Mouse (Mus musculus) hindbrain, embryonic 15.5 days (tissue): ENCODE measurements around the gene Ficd. TPM values are rescaled to one million over a fixed set of nuclear protein-coding genes. Genes with fewer than 3 reads are reported as not detected.

ENCODE experiments used
- ATAC-seq: fragments of 200-750 bp; cut with Nextera tagmentation; 2 replicates; pipeline ENCODE4 v1.8.0; 2017; ENCODE audit warnings: low read depth, moderate number of reproducible peaks, moderate TSS enrichment; ENCODE audit not compliant: low FRiP score
- H3K27ac ChIP-seq: fragments of 300-500 bp; sonication (generic); replicated peaks from 2 replicates; pipeline ENCODE4 v1.5.1; 2015; ENCODE audit warnings: mild to moderate bottlenecking, inconsistent platforms
- H3K27me3 ChIP-seq: fragments of 300-500 bp; sonication (generic); 2 replicates; pipeline ENCODE4 v1.6.1; 2015; ENCODE audit warnings: control low read depth, inconsistent platforms
- H3K36me3 ChIP-seq: fragments of 300-500 bp; sonication (generic); 2 replicates; pipeline ENCODE4 v1.6.1; 2015; ENCODE audit warnings: control low read depth, inconsistent platforms
- H3K4me1 ChIP-seq: fragments of 300-500 bp; sonication (generic); replicated peaks from 2 replicates; pipeline ENCODE4 v1.6.1; 2015; ENCODE audit warnings: control low read depth, inconsistent platforms
- H3K4me2 ChIP-seq: fragments of 300-500 bp; sonication (generic); 2 replicates; pipeline ENCODE4 v1.6.1; 2015; ENCODE audit warnings: moderate library complexity, mild to moderate bottlenecking, inconsistent platforms
- H3K4me3 ChIP-seq: fragments of 300-500 bp; sonication (generic); 2 replicates; pipeline ENCODE4 v1.5.1; 2015; ENCODE audit warnings: mild to moderate bottlenecking, inconsistent platforms
- H3K9ac ChIP-seq: fragments of 300-500 bp; sonication (generic); 2 replicates; pipeline ENCODE4 v1.6.1; 2015; ENCODE audit warnings: inconsistent platforms
- H3K9me3 ChIP-seq: fragments of 300-500 bp; sonication (generic); 2 replicates; pipeline ENCODE4 v1.6.1; 2016; ENCODE audit warnings: control low read depth, inconsistent platforms
- WGBS: fragments of 180-500 bp; shearing (Covaris S2); methylation state at CpG from one replicate; pipeline ENCODE4 v1.1.7; 2015; 5-methylcytosine and 5-hydroxymethylcytosine counted together
- polyA plus RNA-seq: library from polyadenylated mRNA; unstranded; fragments of >200 nt; fragmentation: Nextera tagmentation; extraction: Ambion mirVana; gene quantifications from 2 replicates; pipeline ENCODE4 v1.2.1, GENCODE M21; 2015

The Ficd gene
- 10.6 and 10.9 TPM in 2 replicates for polyA plus RNA-seq

- peak within 1 kb of the TSS; percentile 97 for H3K27ac ChIP-seq
- H3K4me3 ChIP-seq: peak within 1 kb of the TSS; percentile 63
- peaks cover 25% of the 10 kb centered on the region for H3K4me1 ChIP-seq
- H3K9me3 ChIP-seq: no peaks in the 10 kb centered on the region
- peak within 1 kb of the TSS; percentile 86 for H3K4me2 ChIP-seq
- no peaks in the 10 kb centered on the region for H3K27me3 ChIP-seq
- peaks cover 21% of the 10 kb centered on the region for H3K36me3 ChIP-seq
- ATAC-seq: peak; percentile 96
- WGBS: under 1% methylated on average over 65 of the region's 71 CpGs
- peak within 1 kb of the TSS; percentile 67 for H3K9ac ChIP-seq
Observed at GRCm38 (mm10) chr5:113735345-113736112, at the start of gene Ficd. Gene Ficd (plus strand): TSS chr5:113735803.

DNA sequence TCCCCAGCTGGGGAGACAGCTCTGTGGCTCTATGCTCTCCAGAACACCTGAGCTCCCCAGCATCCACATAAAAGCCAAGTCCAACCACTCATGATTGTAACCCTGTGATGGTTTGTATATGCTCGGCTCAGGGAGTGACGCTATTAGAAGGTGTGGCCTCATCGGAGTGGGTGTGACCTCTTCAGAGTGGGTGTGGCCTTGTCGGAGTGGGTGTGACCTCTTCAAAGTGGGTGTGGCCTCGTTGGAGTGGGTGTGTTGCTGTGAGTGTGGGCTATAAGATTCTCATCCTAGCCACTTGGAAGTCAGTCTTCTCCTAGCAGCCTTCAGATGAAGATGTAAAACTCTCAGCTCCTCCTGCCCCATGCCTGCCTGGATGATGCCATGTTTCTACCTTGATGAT is 48.1 kb upstream of the Ficd start:
- Histone ChIP-seq H3K4me1 (peaks cover 32% of the 10 kb centered on the region), H3K4me3 (no peak overlapping the region), H3K9me3 (no peaks in the 10 kb centered on the region), H3K27me3 (no peaks in the 10 kb centered on the region), H3K9ac (no peak overlapping the region), H3K27ac (no peak overlapping the region), H3K4me2 (no peak overlapping the region), H3K36me3 (no peaks in the 10 kb centered on the region)
- no peak for ATAC-seq
- WGBS: 82% methylated on average over 5 of the region's 5 CpGs

DNA sequence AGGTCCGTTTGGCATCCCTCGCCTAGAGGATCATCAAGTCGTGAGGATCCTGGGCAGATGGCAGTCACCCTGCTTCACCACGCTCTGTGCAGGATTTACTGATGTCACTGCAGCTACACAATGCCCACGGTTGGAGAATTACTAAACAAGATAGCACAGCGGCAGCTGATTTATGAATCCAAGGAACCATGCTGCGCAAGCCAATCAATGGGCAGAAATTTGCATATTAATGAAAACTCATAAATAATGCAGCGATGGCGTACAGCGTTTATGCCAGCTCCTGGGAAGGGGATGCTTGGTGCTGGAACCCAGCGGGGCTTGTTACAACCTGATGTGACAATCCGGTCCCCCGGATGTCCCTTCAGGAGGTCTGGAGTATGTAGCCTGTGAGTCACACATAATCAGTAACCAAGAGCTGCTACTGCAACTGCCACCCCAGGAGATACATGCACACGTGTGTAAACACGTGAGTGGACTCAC is 45.5 kb upstream of the Ficd start:
- no peak overlapping the region for H3K9ac ChIP-seq
- no peaks in the 10 kb centered on the region for H3K9me3 ChIP-seq
- H3K27ac ChIP-seq: peak overlapping the region; percentile 51
- H3K4me3 ChIP-seq: no peak overlapping the region
- ATAC-seq: peak; percentile 72
- H3K36me3 ChIP-seq: no peaks in the 10 kb centered on the region
- peak overlapping the region; percentile 22; the same call in 1 of the 2 replicates for H3K4me2 ChIP-seq
- 19% methylated on average over 15 of the region's 15 CpGs for WGBS
- no peaks in the 10 kb centered on the region for H3K27me3 ChIP-seq
- peaks cover 37% of the 10 kb centered on the region for H3K4me1 ChIP-seq

GRCm38 (mm10) chr5:113690866-113691265 is 44.7 kb upstream of the Ficd start:
- H3K4me1 ChIP-seq: peaks cover 37% of the 10 kb centered on the region
- no peak overlapping the region for H3K4me3 ChIP-seq
- ATAC-seq: 0 out of 2 replicates have a peak, but pooled peaks have one; percentile 12
- no peaks in the 10 kb centered on the region for H3K36me3 ChIP-seq
- WGBS: 93% methylated on average over 2 of the region's 2 CpGs
- no peak overlapping the region for H3K4me2 ChIP-seq
- H3K27ac ChIP-seq: peak overlapping the region; percentile 51; the same call in 1 of the 2 replicates
- no peaks in the 10 kb centered on the region for H3K27me3 ChIP-seq
- H3K9ac ChIP-seq: no peak overlapping the region
- H3K9me3 ChIP-seq: no peaks in the 10 kb centered on the region

GRCm38 (mm10) chr5:113693196-113693755 is 42.3 kb upstream of the Ficd start:
- no peak overlapping the region for H3K27ac ChIP-seq
- no peak overlapping the region for H3K4me3 ChIP-seq
- no peak for ATAC-seq
- no peaks in the 10 kb centered on the region for H3K27me3 ChIP-seq
- 91% methylated on average over 8 of the region's 8 CpGs for WGBS
- no peaks in the 10 kb centered on the region for H3K36me3 ChIP-seq
- H3K4me1 ChIP-seq: peaks cover 36% of the 10 kb centered on the region
- no peak overlapping the region for H3K9ac ChIP-seq
- H3K9me3 ChIP-seq: no peaks in the 10 kb centered on the region
- H3K4me2 ChIP-seq: no peak overlapping the region

GRCm38 (mm10) chr5:113694000-113694399 is 41.6 kb upstream of the Ficd start:
- ATAC-seq: no peak
- 50% methylated on average over 4 of the region's 4 CpGs for WGBS

DNA sequence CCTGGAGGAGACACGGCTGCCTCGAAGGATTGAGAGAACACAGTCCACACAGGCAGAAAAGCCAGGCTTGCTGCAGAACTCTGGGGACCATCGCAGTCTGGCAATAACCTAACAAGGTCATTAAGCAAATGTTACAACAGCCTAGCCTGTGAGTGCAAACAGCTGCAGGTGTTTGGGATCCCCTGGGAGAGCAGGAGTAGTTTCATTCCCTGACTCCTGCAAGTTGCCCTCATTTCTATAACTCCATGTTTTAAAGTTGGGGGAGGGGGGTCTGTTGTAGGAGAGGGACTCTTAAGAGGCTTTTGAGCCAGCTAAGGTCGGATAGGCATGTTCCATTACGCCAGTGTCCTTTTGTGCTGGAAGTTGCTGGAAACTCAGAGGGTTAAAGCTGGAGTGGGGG is 41.2 kb upstream of the Ficd start:
- Histone ChIP-seq H3K9me3 (no peaks in the 10 kb centered on the region), H3K4me2 (no peak overlapping the region), H3K9ac (no peak overlapping the region), H3K4me3 (no peak overlapping the region), H3K36me3 (no peaks in the 10 kb centered on the region), H3K27me3 (no peaks in the 10 kb centered on the region), H3K27ac (peak overlapping the region; percentile 54; the same call in 1 of the 2 replicates), H3K4me1 (peaks cover 26% of the 10 kb centered on the region)
- WGBS: 35% methylated on average over 5 of the region's 5 CpGs
- no peak for ATAC-seq

More at GRCm38 (mm10) chr5:113694000-113694399, 41.6 kb upstream of the Ficd start:
- H3K9me3 ChIP-seq: no peaks in the 10 kb centered on the region
- peaks cover 30% of the 10 kb centered on the region for H3K4me1 ChIP-seq
- no peak overlapping the region for H3K4me3 ChIP-seq
- H3K36me3 ChIP-seq: no peaks in the 10 kb centered on the region
- 0 out of 2 replicates have a peak overlapping the region, but pooled peaks have one; percentile 54 for H3K27ac ChIP-seq
- no peaks in the 10 kb centered on the region for H3K27me3 ChIP-seq
- no peak overlapping the region for H3K9ac ChIP-seq
- H3K4me2 ChIP-seq: no peak overlapping the region

DNA sequence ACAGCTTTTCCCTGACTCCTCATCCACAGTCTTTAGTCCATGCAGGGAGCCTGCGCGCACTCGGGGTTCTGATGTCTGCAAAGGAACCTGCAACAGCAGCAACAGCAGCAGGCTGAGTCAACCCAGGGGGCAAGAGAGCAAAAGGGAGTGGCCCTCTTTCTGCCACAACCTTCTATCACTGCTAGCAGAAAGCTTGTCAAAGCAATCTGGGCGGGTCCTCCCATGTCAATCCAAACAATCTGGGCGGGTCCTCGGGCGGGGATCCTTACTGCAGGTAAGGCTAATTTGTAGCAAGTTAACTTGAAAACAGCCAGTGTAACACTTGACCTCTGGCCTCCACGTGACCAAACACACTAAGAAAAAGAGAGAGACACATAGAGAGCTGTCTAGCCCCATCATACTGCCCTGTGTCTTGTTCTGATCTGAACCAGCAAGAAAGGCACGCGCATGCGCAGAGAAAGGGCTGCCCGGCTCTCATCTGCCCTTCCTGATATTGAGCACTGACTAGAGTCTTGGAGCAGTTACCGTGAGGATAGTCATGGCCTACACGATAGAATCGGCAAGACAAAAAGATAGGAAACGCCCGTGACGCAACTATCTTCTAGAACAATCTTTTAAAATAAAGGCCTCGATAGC is 35.1 kb upstream of the Ficd start:
- Histone ChIP-seq H3K4me1 (peaks cover 21% of the 10 kb centered on the region), H3K9me3 (no peaks in the 10 kb centered on the region), H3K27me3 (no peaks in the 10 kb centered on the region), H3K36me3 (no peaks in the 10 kb centered on the region), H3K4me3 (no peak overlapping the region), H3K27ac (no peak overlapping the region), H3K4me2 (no peak overlapping the region), H3K9ac (no peak overlapping the region)
- 83% methylated on average over 19 of the region's 19 CpGs for WGBS
- ATAC-seq: no peak

GRCm38 (mm10) chr5:113703803-113704585 is 31.6 kb upstream of the Ficd start:
- Histone ChIP-seq H3K4me3 (no peak overlapping the region), H3K9me3 (no peaks in the 10 kb centered on the region), H3K27ac (peak overlapping the region; percentile 75), H3K36me3 (no peaks in the 10 kb centered on the region), H3K4me1 (peaks cover 21% of the 10 kb centered on the region), H3K9ac (no peak overlapping the region), H3K4me2 (0 out of 2 replicates have a peak overlapping the region, but pooled peaks have one; percentile 1), H3K27me3 (no peaks in the 10 kb centered on the region)
- 22% methylated on average over 21 of the region's 21 CpGs for WGBS
- ATAC-seq: peak; percentile 74

- Histone ChIP-seq H3K9me3 (no peaks in the 10 kb centered on the region), H3K27me3 (no peaks in the 10 kb centered on the region), H3K27ac (no peak overlapping the region), H3K4me3 (no peak overlapping the region), H3K4me1 (peaks cover 22% of the 10 kb centered on the region), H3K9ac (no peak overlapping the region), H3K4me2 (no peak overlapping the region), H3K36me3 (no peaks in the 10 kb centered on the region)
- WGBS: 68% methylated on average over 2 of the region's 2 CpGs
- no peak for ATAC-seq
Observed at GRCm38 (mm10) chr5:113712861-113713260, 22.7 kb upstream of the Ficd start.

DNA sequence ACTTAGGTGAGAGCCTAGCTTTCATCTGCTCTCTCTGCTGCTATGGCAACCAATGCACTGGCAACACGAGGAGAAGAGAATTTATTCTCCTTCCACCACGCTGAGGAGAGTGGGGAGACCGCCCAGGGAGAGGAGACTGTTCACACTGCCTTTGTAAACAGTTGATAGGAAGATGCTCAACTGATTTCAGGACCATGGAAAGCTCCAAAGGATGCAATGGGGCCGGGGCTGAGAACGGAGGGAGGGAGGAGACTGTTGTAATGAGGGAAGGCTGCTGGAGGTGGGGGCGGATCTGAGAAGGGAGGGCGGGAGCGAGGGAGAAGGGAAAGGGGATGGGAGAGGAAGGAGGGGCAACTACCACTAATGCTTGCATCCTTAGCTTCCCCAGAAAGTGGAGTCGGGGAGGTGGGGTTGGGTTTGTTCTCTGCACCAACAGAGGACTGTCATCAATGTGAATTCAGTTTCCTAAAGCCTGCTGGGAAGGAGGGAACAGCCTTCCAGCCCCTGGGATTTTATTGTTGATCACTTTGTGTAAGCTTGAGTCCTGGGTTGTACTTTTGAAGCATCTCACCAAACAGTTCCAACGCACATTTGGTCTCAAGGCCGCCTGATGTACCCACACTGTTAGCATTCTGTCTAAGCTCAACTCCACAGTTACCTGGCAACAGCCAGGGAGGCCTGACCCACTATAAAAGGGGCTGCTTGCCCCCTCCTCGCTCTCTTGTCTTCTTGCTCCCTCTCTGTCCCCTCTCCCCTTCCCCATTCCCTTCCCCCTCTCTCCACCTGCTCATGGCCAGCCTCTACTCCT is 18.8 kb upstream of the Ficd start:
- Histone ChIP-seq H3K27me3 (no peaks in the 10 kb centered on the region), H3K4me3 (no peak overlapping the region), H3K27ac (peak overlapping the region; percentile 88), H3K36me3 (no peaks in the 10 kb centered on the region), H3K9ac (no peak overlapping the region), H3K4me2 (peak overlapping the region; percentile 35), H3K4me1 (peaks cover 38% of the 10 kb centered on the region), H3K9me3 (no peaks in the 10 kb centered on the region)
- 6% methylated on average over 11 of the region's 12 CpGs for WGBS
- ATAC-seq: peak; percentile 89
